In genomic region chr4:153133147-153133546, GRCm38 (mm10) we compare ENCODE assay signal across 17 mouse cellular contexts.
A peak's percentile ranks its signal among the peaks of the same experiment; 100 is the strongest.
DNase-seq lines count a peak whose midpoint lies in the region; ATAC-seq lines count a peak whose summit lies in the region.
"Had no signal": no experiment of that assay in that cellular context is flagged by ENCODE, and none has a peak within 500 bp of the region (broad histone marks: within the 10 kb centered on the region; RNA-seq: fewer than 3 reads in every experiment).

No protein-coding gene starts in this region.

- no peak overlapping the region for H3K9ac ChIP-seq in embryonic facial prominence, embryonic 11.5 days (replicated peaks; ENCODE audit: low read length)
- H3K9ac ChIP-seq: limb, embryonic 15.5 days had no signal

- no peaks in the 10 kb centered on the region for H3K27me3 ChIP-seq in embryonic facial prominence, embryonic 11.5 days (ENCODE audit: control insufficient read depth, insufficient read depth, low read length)
- H3K27me3 ChIP-seq in embryonic facial prominence, embryonic 10.5 days (replicated peaks; ENCODE audit: low read depth, poor library complexity, severe bottlenecking): no peaks in the 10 kb centered on the region
- H3K27me3 ChIP-seq: limb, embryonic 15.5 days had no signal

- H3K9me3 ChIP-seq in embryonic facial prominence, embryonic 11.5 days (replicated peaks; ENCODE audit: control insufficient read depth, low read length): no peaks in the 10 kb centered on the region
- H3K9me3 ChIP-seq in embryonic facial prominence, embryonic 10.5 days: peaks cover 4% of the 10 kb centered on the region; the same call in 1 of the 2 replicates
- H3K9me3 ChIP-seq: limb, embryonic 15.5 days had no signal

- no peak overlapping the region for H3K27ac ChIP-seq in embryonic facial prominence, embryonic 11.5 days (replicated peaks; ENCODE audit: low read depth, low read length)
- no peak overlapping the region for H3K27ac ChIP-seq in embryonic facial prominence, embryonic 10.5 days (replicated peaks)
- H3K27ac ChIP-seq: layer of hippocampus, adult 2 months; limb, embryonic 15.5 days; stomach, postnatal 0 days had no signal

- no peak for ATAC-seq in embryonic facial prominence, embryonic 11.5 days (replicated peaks; ENCODE audit: insufficient number of reproducible peaks, low FRiP score, low TSS enrichment, low read depth)
- no peak for ATAC-seq in frontal cortex, adult (ENCODE audit: low TSS enrichment)

- H3K36me3 ChIP-seq in embryonic facial prominence, embryonic 11.5 days (replicated peaks; ENCODE audit: control insufficient read depth, insufficient read depth, low read depth, low read length): no peaks in the 10 kb centered on the region
- no peaks in the 10 kb centered on the region for H3K36me3 ChIP-seq in embryonic facial prominence, embryonic 10.5 days (replicated peaks)
- H3K36me3 ChIP-seq: limb, embryonic 15.5 days had no signal

- 83% methylated on average over 13 of the region's 13 CpGs for WGBS in embryonic facial prominence, embryonic 11.5 days
- WGBS in embryonic facial prominence, embryonic 10.5 days: 87% methylated on average over 13 of the region's 13 CpGs

- H3K4me2 ChIP-seq in embryonic facial prominence, embryonic 11.5 days (ENCODE audit: low read depth, low read length): no peak overlapping the region
- H3K4me2 ChIP-seq: limb, embryonic 15.5 days had no signal

- peak; percentile 11 for DNase-seq in embryonic facial prominence, embryonic 11.5 days (ENCODE audit: low spot score)
- DNase-seq in embryonic facial prominence, embryonic 10.5 days (ENCODE audit: low spot score): no peak
- peak; percentile 29 to 56 for DNase-seq in kidney, postnatal 4 days
- DNase-seq in kidney, adult 9 months: no peak
- DNase-seq in brain, adult 2 months (ENCODE audit: low read depth, low spot score): peak; percentile 24
- peak; percentile 2 for DNase-seq in retina, adult 2 months (ENCODE audit: low read depth, low spot score)
- no peak for DNase-seq in frontal cortex, postnatal 36 days (ENCODE audit: low spot score in 2 of 2)
- DNase-seq: cerebellum, adult 2 months; gastrocnemius, postnatal 25 days; heart, postnatal 10 days; lung, adult 2 months; right cerebral cortex, postnatal 14 days; thymus, postnatal 25 days had no signal

- H3K4me3 ChIP-seq in embryonic facial prominence, embryonic 11.5 days (ENCODE audit: low read depth, low read length): no peak overlapping the region
- H3K4me3 ChIP-seq in embryonic facial prominence, embryonic 10.5 days: no peak overlapping the region
- H3K4me3 ChIP-seq: layer of hippocampus, adult 2 months; limb, embryonic 15.5 days had no signal

- H3K4me1 ChIP-seq in embryonic facial prominence, embryonic 11.5 days (ENCODE audit: control insufficient read depth, insufficient read depth, low read length): no peaks in the 10 kb centered on the region
- H3K4me1 ChIP-seq in embryonic facial prominence, embryonic 10.5 days: no peaks in the 10 kb centered on the region
- H3K4me1 ChIP-seq: limb, embryonic 15.5 days had no signal

Comparison
In these comparisons a context has a peak if more than half of its experiments do, and no peak if none do; other contexts are left out.
1. DNase-seq: peak in embryonic facial prominence, embryonic 11.5 days (single experiment), kidney, postnatal 4 days (2 of 2), brain, adult 2 months (single experiment) and retina, adult 2 months (single experiment); none in embryonic facial prominence, embryonic 10.5 days (single experiment), kidney, adult 9 months (single experiment) and frontal cortex, postnatal 36 days (0 of 2).